32 mouse cellular contexts compared by ENCODE assay signal in genomic region chr5:101216837-101217571, GRCm38 (mm10).
DNase-seq lines count a peak whose midpoint lies in the region; ATAC-seq and TF ChIP-seq lines count a peak whose summit lies in the region.
"Had no signal": no experiment of that assay in that cellular context is flagged by ENCODE, and none has a peak within 500 bp of the region (broad histone marks: within the 10 kb centered on the region; RNA-seq: fewer than 3 reads in every experiment).

No protein-coding gene starts in this region.

- H3K4me1 ChIP-seq in CH12.LX (ENCODE audit: control insufficient read depth in 1 of 2, insufficient read depth in 2 of 2): peaks cover 1 to 16% of the 10 kb centered on the region in 2 experiments; a peak in 2 of 4 replicates
- H3K4me1 ChIP-seq in thymus, adult 2 months (replicated peaks; ENCODE audit: control insufficient read depth, insufficient read depth, low read length): no peaks in the 10 kb centered on the region
- H3K4me1 ChIP-seq: embryonic facial prominence, embryonic 12.5 days; embryonic facial prominence, embryonic 15.5 days; forebrain, embryonic 12.5 days; forebrain, embryonic 15.5 days; heart, embryonic 12.5 days; heart, embryonic 15.5 days; hindbrain, embryonic 10.5 days; hindbrain, embryonic 13.5 days had no signal

- 80% methylated on average over 10 of the region's 10 CpGs for WGBS in thymus, adult 2 months

- dilution Hi-C loops in CH12.LX (cut with MboI; ENCODE audit: extremely low pct_ligation_motif_present, extremely low pct_unique_long_range_greater_than_20kb, low sequenced_read_pairs): no loop called here

- in situ Hi-C loops in CH12.LX (cut with MboI; ENCODE audit: low pct_ligation_motif_present, low pct_unique_long_range_greater_than_20kb, low sequenced_read_pairs): no loop called here
- in situ Hi-C loops in Patski (cut with MboI; ENCODE audit: low pct_unique_long_range_greater_than_20kb): no loop called here

- H3K36me3 ChIP-seq in CH12.LX (replicated peaks in 1 of 2; ENCODE audit: control insufficient read depth in 1 of 2, insufficient read depth in 1 of 2, low read length in 1 of 2): no peaks in the 10 kb centered on the region
- H3K36me3 ChIP-seq in thymus, adult 2 months (ENCODE audit: control insufficient read depth, insufficient read depth, low read length): no peaks in the 10 kb centered on the region
- H3K36me3 ChIP-seq: embryonic facial prominence, embryonic 12.5 days; embryonic facial prominence, embryonic 15.5 days; forebrain, embryonic 12.5 days; forebrain, embryonic 15.5 days; heart, embryonic 12.5 days; heart, embryonic 15.5 days; hindbrain, embryonic 10.5 days; hindbrain, embryonic 13.5 days had no signal

- H3K79me2 ChIP-seq in CH12.LX (replicated peaks; ENCODE audit: control insufficient read depth, extremely low read depth, insufficient read depth, poor library complexity, severe bottlenecking): no peaks in the 10 kb centered on the region

- TF ChIP-seq RAD21 in CH12.LX (IDR thresholded peaks at IDR 0.05; ENCODE audit: low read depth, low read length): no peak

- H3K27me3 ChIP-seq in CH12.LX (replicated peaks) (no peaks in the 10 kb centered on the region), Patski (no peaks in the 10 kb centered on the region)
- H3K27me3 ChIP-seq in thymus, adult 2 months (ENCODE audit: control insufficient read depth, insufficient read depth, low read length): no peaks in the 10 kb centered on the region
- H3K27me3 ChIP-seq: embryonic facial prominence, embryonic 12.5 days; embryonic facial prominence, embryonic 15.5 days; forebrain, embryonic 12.5 days; forebrain, embryonic 15.5 days; heart, embryonic 12.5 days; heart, embryonic 15.5 days had no signal

- H3K4me2 ChIP-seq in CH12.LX (ENCODE audit: insufficient read depth, low read depth, poor library complexity, severe bottlenecking): no peak overlapping the region
- H3K4me2 ChIP-seq: embryonic facial prominence, embryonic 12.5 days; embryonic facial prominence, embryonic 15.5 days; forebrain, embryonic 12.5 days; forebrain, embryonic 15.5 days; heart, embryonic 12.5 days; heart, embryonic 15.5 days; hindbrain, embryonic 13.5 days had no signal

- no peak for TF ChIP-seq EP300 in CH12.LX (IDR thresholded peaks at IDR 0.05; ENCODE audit: low read length)

- no peak overlapping the region for H3K9ac ChIP-seq in CH12.LX (ENCODE audit: insufficient read depth, low read depth)
- H3K9ac ChIP-seq: embryonic facial prominence, embryonic 12.5 days; embryonic facial prominence, embryonic 15.5 days; forebrain, embryonic 12.5 days; forebrain, embryonic 15.5 days; heart, embryonic 12.5 days; heart, embryonic 15.5 days; hindbrain, embryonic 13.5 days had no signal

- TF ChIP-seq POLR2A in CH12.LX (IDR thresholded peaks at IDR 0.05; ENCODE audit: low read depth, low read length): no peak
- no peak for TF ChIP-seq POLR2A in thymus, adult 2 months (IDR thresholded peaks at IDR 0.05; ENCODE audit: control insufficient read depth, extremely low read depth, insufficient read depth, low read length, poor library complexity)

- no peaks in the 10 kb centered on the region for H3K9me3 ChIP-seq in CH12.LX (replicated peaks; ENCODE audit: low read length)
- H3K9me3 ChIP-seq: embryonic facial prominence, embryonic 12.5 days; embryonic facial prominence, embryonic 15.5 days; forebrain, embryonic 12.5 days; forebrain, embryonic 15.5 days; heart, embryonic 12.5 days; heart, embryonic 15.5 days; hindbrain, embryonic 10.5 days had no signal

- DNase-seq in 3T3-L1 (ENCODE audit: low read depth, low spot score) (peak; percentile 93), CH12.LX (ENCODE audit: extremely low read depth) (no peak), Patski (ENCODE audit: low read depth, low spot score) (peak; percentile 57)
- DNase-seq in fibroblast of lung, adult 2 months (ENCODE audit: low read depth): peak; percentile 15
- no peak for DNase-seq in thymus, adult 2 months
- DNase-seq in kidney, postnatal 10 days: no peak
- DNase-seq: adrenal gland, adult 8-10 months; adrenal gland, postnatal 25 days; B cell, adult 2 months; cerebellum, adult 2 months; cerebellum, adult 9-11 months; cerebellum, postnatal 25 days; gastrocnemius, postnatal 10 days; gastrocnemius, postnatal 36 days; heart, postnatal 10 days; heart, postnatal 36 days; kidney, adult 18-20 months had no signal

- POLR2A ChIA-PET in Patski (lab: Charles Lee): no interaction called here

- TF ChIP-seq CTCF in CH12.LX (conservative IDR thresholded peaks at IDR 0.05 in 1 of 2, IDR thresholded peaks at IDR 0.05 in 1 of 2; ENCODE audit: low read depth in 2 of 2, low read length in 2 of 2): no peak
- TF ChIP-seq CTCF in Patski (IDR thresholded peaks at IDR 0.05): no peak
- no peak for TF ChIP-seq CTCF in thymus, adult 2 months (IDR thresholded peaks at IDR 0.05; ENCODE audit: borderline replicate concordance, control insufficient read depth, extremely low read depth, insufficient read depth, low read length, poor library complexity)

- peak; percentile 75 for ATAC-seq in Patski
- ATAC-seq in erythroblast, adult 5-6 weeks (replicated peaks; ENCODE audit: low FRiP score, poor library complexity, severe bottlenecking): no peak
- no peak for ATAC-seq in frontal cortex, adult (ENCODE audit: low TSS enrichment)
- ATAC-seq: activated CD4-positive, CD25-positive, alpha-beta regulatory T cell, adult 4 months; CD4-positive, CD25-positive, alpha-beta regulatory T cell, adult 4 months; forebrain, embryonic 15.5 days; hindbrain, embryonic 16.5 days; inflammation-experienced regulatory T-cells, adult 6 months; intestine, embryonic 16.5 days had no signal

- CTCF ChIA-PET in Patski (lab: Charles Lee): interaction anchor here (0.9 to 1.7 kb wide), 5 partner anchors 10 to 196 kb away, joined by 3 to 5 read pairs (median 4); no protein-coding TSS in a partner anchor

- no peak overlapping the region for H3K4me3 ChIP-seq in CH12.LX (replicated peaks in 1 of 3; ENCODE audit: low read depth in 2 of 3, low read length in 2 of 3, poor library complexity in 1 of 3)
- H3K4me3 ChIP-seq in thymus, adult 2 months (ENCODE audit: control insufficient read depth, insufficient read depth, low read length): no peak overlapping the region
- H3K4me3 ChIP-seq: embryonic facial prominence, embryonic 12.5 days; embryonic facial prominence, embryonic 15.5 days; forebrain, embryonic 12.5 days; forebrain, embryonic 15.5 days; heart, embryonic 12.5 days; heart, embryonic 15.5 days; hindbrain, embryonic 10.5 days; hindbrain, embryonic 13.5 days had no signal

- no peak overlapping the region for H3K27ac ChIP-seq in CH12.LX (ENCODE audit: insufficient read depth, low read depth)
- no peak overlapping the region for H3K27ac ChIP-seq in thymus, adult 2 months (ENCODE audit: control insufficient read depth, insufficient read depth, low read length)
- H3K27ac ChIP-seq: embryonic facial prominence, embryonic 12.5 days; embryonic facial prominence, embryonic 15.5 days; forebrain, embryonic 12.5 days; forebrain, embryonic 15.5 days; heart, embryonic 15.5 days; hindbrain, embryonic 10.5 days; hindbrain, embryonic 13.5 days had no signal

TF ChIP-seq in CH12.LX, 34 proteins besides CTCF, POLR2A, EP300 and RAD21:
- TF ChIP-seq JUND (conservative IDR thresholded peaks at IDR 0.05; ENCODE audit: low read depth, low read length): 0 out of 2 replicates have a peak, but pooled peaks have one; percentile 46
- TF ChIP-seq MEF2A (IDR thresholded peaks at IDR 0.05; ENCODE audit: borderline replicate concordance, low read depth, low read length): no peak
- TF ChIP-seq IRF4 (IDR thresholded peaks at IDR 0.05; ENCODE audit: low read depth, low read length): peak; percentile 45; the same call in 1 of the 2 replicates
- TF ChIP-seq BHLHE40 (IDR thresholded peaks at IDR 0.05; ENCODE audit: low read depth, low read length): peak; percentile 66
- peak; percentile 19; the same call in 1 of the 2 replicates for TF ChIP-seq JUN (IDR thresholded peaks at IDR 0.05; ENCODE audit: insufficient read depth, low read depth, low read length)
- TF ChIP-seq ELF1 (IDR thresholded peaks at IDR 0.05; ENCODE audit: low read depth, low read length): no peak
- TF ChIP-seq PAX5 (IDR thresholded peaks at IDR 0.05; ENCODE audit: low read length): no peak

Comparison
In these comparisons a context has a peak if more than half of its experiments do, and no peak if none do; other contexts are left out.
1. DNase-seq: peak in 3T3-L1 (single experiment), Patski (single experiment) and fibroblast of lung, adult 2 months (single experiment); none in CH12.LX (single experiment), thymus, adult 2 months (single experiment) and kidney, postnatal 10 days (single experiment).